Mouse (Mus musculus): Measurements from ENCODE around the gene Nxn. TPM values are rescaled to one million over a fixed set of nuclear protein-coding genes. Genes with fewer than 3 reads are reported as not detected.

The Nxn gene
- polyA plus RNA-seq, 1 experiment from 2014 or later, result 26.0 TPM

DNA sequence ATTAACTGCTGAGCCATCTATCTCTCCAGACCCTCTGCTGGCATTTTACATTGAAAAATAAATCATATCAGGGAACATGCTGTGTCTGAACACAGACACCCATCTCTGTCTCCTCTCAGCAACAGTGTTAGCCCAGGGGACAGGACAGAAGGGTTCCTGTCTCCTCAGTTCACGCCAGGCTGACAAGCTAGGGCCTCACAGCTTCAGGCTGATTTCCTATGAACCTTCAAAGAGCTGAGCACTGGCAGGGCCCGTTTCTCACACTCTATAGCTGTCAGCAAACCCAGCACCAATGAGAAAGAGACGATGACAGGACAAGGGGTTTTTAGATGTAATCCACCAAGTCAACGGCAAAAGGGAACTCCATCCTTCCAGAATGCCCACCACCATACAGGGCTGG lies 107.0 kb downstream of the Nxn start:
- H3K4me3 ChIP-seq (replicated peaks; ENCODE audit: low read depth, low read length), result no peak overlapping the region
- WGBS, result 51% methylated on average over 4 of the region's 4 CpGs
- no peaks in the 10 kb centered on the region for H3K27me3 ChIP-seq (ENCODE audit: insufficient read depth, low read length)
- H3K9ac ChIP-seq (ENCODE audit: low read depth, low read length), result no peak overlapping the region
- TF ChIP-seq CTCF (IDR thresholded peaks at IDR 0.05; ENCODE audit: low read depth), result no peak
- no peaks in the 10 kb centered on the region for H3K9me3 ChIP-seq (replicated peaks; ENCODE audit: low read length)
- ATAC-seq (replicated peaks; ENCODE audit: low FRiP score, low read depth), result no peak
- H3K27ac ChIP-seq, result peak overlapping the region; percentile 76
- H3K4me1 ChIP-seq (replicated peaks; ENCODE audit: insufficient read depth, low read length), result peaks cover 40% of the 10 kb centered on the region
- DNase-seq (ENCODE audit: low spot score), result no peak
- peak overlapping the region; percentile 37 for H3K4me2 ChIP-seq (ENCODE audit: low read length)
- no peaks in the 10 kb centered on the region for H3K36me3 ChIP-seq (ENCODE audit: insufficient read depth, low read length)

DNA sequence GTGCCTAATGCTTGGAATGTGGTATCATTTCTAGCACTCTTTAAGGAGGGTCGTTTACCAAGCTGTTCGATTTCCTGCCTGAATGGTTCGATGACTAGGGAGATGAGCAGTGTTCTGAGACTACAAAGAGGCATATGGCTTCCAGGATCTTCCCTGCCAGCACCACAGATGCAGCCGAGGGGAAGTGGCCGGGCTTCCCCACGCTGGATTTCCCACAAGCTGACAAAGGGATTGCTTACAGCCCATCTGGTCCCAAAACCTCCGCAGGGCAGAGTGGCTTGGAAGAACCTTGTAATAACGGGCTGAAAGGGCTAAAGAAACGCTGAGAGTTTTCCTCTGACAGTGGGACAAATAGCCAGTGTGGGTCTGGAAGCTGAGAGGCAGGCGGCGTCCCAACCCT lies 108.6 kb downstream of the Nxn start:
- WGBS, result 27% methylated on average over 11 of the region's 11 CpGs
- H3K27ac ChIP-seq, result peak overlapping the region; percentile 68

DNA sequence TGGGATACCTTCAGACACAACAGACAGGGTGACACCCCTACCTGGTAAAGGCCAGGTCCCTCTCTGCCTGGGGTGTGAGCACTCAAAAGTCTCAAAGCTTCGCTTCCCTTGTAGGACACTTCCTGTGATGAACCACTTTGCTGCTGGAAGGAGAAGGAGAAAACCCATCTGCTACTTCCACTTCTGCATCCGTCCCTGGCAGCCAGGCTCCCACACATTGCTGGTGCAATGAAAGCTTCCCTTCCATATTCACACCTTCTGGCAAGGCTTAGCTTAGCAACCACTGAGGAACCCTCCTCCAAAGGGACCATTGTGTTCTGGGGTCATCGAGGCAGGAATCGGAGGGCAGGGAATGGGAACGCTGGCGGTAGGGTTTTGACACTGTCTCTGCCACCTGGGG lies 110.3 kb downstream of the Nxn start:
- Histone ChIP-seq H3K9ac (ENCODE audit: low read depth, low read length) (no peak overlapping the region), H3K9me3 (replicated peaks; ENCODE audit: low read length) (no peaks in the 10 kb centered on the region), H3K27ac (no peak overlapping the region), H3K4me1 (replicated peaks; ENCODE audit: insufficient read depth, low read length) (peaks cover 33% of the 10 kb centered on the region), H3K4me2 (ENCODE audit: low read length) (no peak overlapping the region), H3K27me3 (ENCODE audit: insufficient read depth, low read length) (no peaks in the 10 kb centered on the region), H3K36me3 (ENCODE audit: insufficient read depth, low read length) (no peaks in the 10 kb centered on the region), H3K4me3 (replicated peaks; ENCODE audit: low read depth, low read length) (no peak overlapping the region)
- DNase-seq (ENCODE audit: low spot score) (no peak), ATAC-seq (replicated peaks; ENCODE audit: low FRiP score, low read depth) (no peak)
- no peak for TF ChIP-seq CTCF (IDR thresholded peaks at IDR 0.05; ENCODE audit: low read depth)
- WGBS, result 80% methylated on average over 6 of the region's 6 CpGs

More for the DNA sequence above, 108.6 kb downstream of the Nxn start:
- Histone ChIP-seq H3K4me2 (ENCODE audit: low read length) (no peak overlapping the region), H3K27me3 (ENCODE audit: insufficient read depth, low read length) (no peaks in the 10 kb centered on the region), H3K9me3 (replicated peaks; ENCODE audit: low read length) (no peaks in the 10 kb centered on the region), H3K4me3 (replicated peaks; ENCODE audit: low read depth, low read length) (no peak overlapping the region), H3K4me1 (replicated peaks; ENCODE audit: insufficient read depth, low read length) (peaks cover 43% of the 10 kb centered on the region), H3K9ac (ENCODE audit: low read depth, low read length) (no peak overlapping the region), H3K36me3 (ENCODE audit: insufficient read depth, low read length) (no peaks in the 10 kb centered on the region)
- no peak for ATAC-seq (replicated peaks; ENCODE audit: low FRiP score, low read depth)
- TF ChIP-seq CTCF (IDR thresholded peaks at IDR 0.05; ENCODE audit: low read depth), result no peak
- peak; percentile 57 for DNase-seq (ENCODE audit: low spot score)

DNA sequence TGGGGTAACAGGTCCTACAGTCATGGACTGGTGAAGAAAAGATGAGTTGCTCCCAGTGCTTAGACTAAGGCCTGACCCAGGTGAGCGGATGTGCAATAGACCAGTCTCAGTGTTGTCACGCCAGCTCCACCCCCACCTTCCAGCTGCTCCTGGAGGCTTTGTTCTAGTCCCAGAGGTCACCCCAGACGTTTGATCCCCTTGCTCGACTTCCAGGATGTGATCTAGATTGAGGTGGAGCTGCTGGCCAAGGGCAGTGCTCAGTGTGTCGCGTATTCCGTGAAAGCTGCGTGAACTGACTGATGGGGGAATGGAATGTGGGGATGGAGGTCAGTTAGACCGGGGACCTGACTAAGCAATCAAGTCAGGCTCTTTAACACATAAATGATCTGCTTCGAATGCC lies 111.6 kb downstream of the Nxn start:
- ATAC-seq (replicated peaks; ENCODE audit: low FRiP score, low read depth) (no peak), DNase-seq (ENCODE audit: low spot score) (no peak)
- H3K27me3 ChIP-seq (ENCODE audit: insufficient read depth, low read length), result no peaks in the 10 kb centered on the region
- H3K9me3 ChIP-seq (replicated peaks; ENCODE audit: low read length), result no peaks in the 10 kb centered on the region
- H3K27ac ChIP-seq, result no peak overlapping the region
- no peak overlapping the region for H3K4me3 ChIP-seq (replicated peaks; ENCODE audit: low read depth, low read length)
- TF ChIP-seq CTCF (IDR thresholded peaks at IDR 0.05; ENCODE audit: low read depth), result no peak
- H3K36me3 ChIP-seq (ENCODE audit: insufficient read depth, low read length), result no peaks in the 10 kb centered on the region
- H3K4me2 ChIP-seq (ENCODE audit: low read length), result no peak overlapping the region
- H3K9ac ChIP-seq (ENCODE audit: low read depth, low read length), result no peak overlapping the region
- 36% methylated on average over 10 of the region's 10 CpGs for WGBS
- H3K4me1 ChIP-seq (replicated peaks; ENCODE audit: insufficient read depth, low read length), result peaks cover 24% of the 10 kb centered on the region

DNA sequence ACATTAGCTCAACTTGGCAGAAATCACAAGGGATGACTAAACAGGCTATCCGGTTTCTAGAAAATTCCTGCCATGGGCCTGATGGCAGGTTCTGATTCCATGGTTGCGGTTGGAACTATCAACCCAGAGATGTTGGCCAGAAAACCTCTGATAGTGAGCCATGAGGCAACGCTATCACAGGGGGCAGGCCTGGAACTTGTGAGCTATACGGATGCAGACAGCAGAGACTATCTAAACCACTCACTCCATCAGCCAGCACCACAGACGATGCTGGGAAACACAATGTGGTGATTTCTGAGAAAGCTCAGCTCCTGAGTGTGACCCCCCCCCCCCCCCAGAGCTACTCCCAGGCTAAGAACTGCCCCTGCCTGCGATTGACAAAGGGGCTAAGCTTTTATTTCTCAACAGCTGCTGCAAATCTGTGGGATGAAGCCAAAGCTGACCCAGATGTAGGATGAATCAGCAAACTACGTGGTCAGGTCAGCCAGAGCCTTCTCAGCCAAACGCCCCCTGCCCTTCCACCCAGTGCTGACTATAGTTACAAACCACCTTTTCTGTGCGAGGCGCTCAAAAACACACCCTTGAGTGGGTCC lies 112.3 kb downstream of the Nxn start:
- no peaks in the 10 kb centered on the region for H3K9me3 ChIP-seq (replicated peaks; ENCODE audit: low read length)
- H3K36me3 ChIP-seq (ENCODE audit: insufficient read depth, low read length), result no peaks in the 10 kb centered on the region
- H3K4me2 ChIP-seq (ENCODE audit: low read length), result no peak overlapping the region
- WGBS, result 52% methylated on average over 10 of the region's 10 CpGs
- ATAC-seq (replicated peaks; ENCODE audit: low FRiP score, low read depth) (no peak), DNase-seq (ENCODE audit: low spot score) (no peak)
- H3K9ac ChIP-seq (ENCODE audit: low read depth, low read length), result no peak overlapping the region
- H3K4me1 ChIP-seq (replicated peaks; ENCODE audit: insufficient read depth, low read length), result peaks cover 21% of the 10 kb centered on the region
- no peak overlapping the region for H3K4me3 ChIP-seq (replicated peaks; ENCODE audit: low read depth, low read length)
- no peak for TF ChIP-seq CTCF (IDR thresholded peaks at IDR 0.05; ENCODE audit: low read depth)
- no peak overlapping the region for H3K27ac ChIP-seq
- no peaks in the 10 kb centered on the region for H3K27me3 ChIP-seq (ENCODE audit: insufficient read depth, low read length)

DNA sequence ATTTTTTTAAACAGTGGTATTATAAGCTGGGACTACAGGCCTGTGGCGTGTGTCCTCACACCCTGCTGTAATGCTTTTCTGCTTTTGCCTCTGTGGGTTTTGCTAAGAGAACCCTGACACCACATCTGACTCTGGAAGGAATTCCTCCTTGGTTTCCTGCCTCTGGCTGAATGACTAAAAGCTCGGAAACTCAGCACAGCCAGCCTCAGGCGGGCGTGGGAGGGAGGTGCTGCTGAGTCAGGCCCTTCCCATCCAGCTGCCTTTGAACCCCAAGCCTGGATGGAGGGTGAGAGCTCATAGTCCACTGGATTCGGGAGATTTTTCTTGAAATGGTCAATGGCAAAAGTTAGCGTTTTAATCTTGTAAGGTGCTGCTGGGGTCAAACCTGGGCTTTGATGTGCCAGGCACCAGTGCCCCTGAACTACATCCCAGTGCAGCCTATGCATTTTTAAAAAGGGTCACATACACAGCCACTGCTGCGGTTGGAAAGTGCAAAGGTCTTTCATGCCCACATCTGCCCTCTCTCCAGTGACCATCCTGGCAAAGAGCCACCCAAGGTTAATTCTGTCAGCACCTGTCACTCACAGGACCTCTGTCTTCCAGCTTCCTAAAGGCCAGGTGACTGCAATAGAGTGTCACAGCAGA lies 113.4 kb downstream of the Nxn start:
- H3K9ac ChIP-seq (ENCODE audit: low read depth, low read length), result no peak overlapping the region
- ATAC-seq (replicated peaks; ENCODE audit: low FRiP score, low read depth) (no peak), DNase-seq (ENCODE audit: low spot score) (peak; percentile 62)
- no peaks in the 10 kb centered on the region for H3K27me3 ChIP-seq (ENCODE audit: insufficient read depth, low read length)
- H3K4me1 ChIP-seq (replicated peaks; ENCODE audit: insufficient read depth, low read length), result peaks cover 20% of the 10 kb centered on the region
- no peak overlapping the region for H3K4me3 ChIP-seq (replicated peaks; ENCODE audit: low read depth, low read length)
- no peak overlapping the region for H3K4me2 ChIP-seq (ENCODE audit: low read length)
- no peaks in the 10 kb centered on the region for H3K36me3 ChIP-seq (ENCODE audit: insufficient read depth, low read length)
- H3K27ac ChIP-seq, result no peak overlapping the region
- no peaks in the 10 kb centered on the region for H3K9me3 ChIP-seq (replicated peaks; ENCODE audit: low read length)
- no peak for TF ChIP-seq CTCF (IDR thresholded peaks at IDR 0.05; ENCODE audit: low read depth)
- WGBS, result 27% methylated on average over 7 of the region's 7 CpGs
